Mouse (Mus musculus): ENCODE results near the gene Gm20865.
"Not testable (repeated sequence)": the region's sequence is repeated elsewhere in the genome, so short reads cannot be mapped to it uniquely, and the experiment has no call there.

The Gm20865 gene

GRCm38 (mm10) chrY:21241275-21241674 is at the start of gene Gm20865:
TSS of gene Gm20865 (plus strand) at chrY:21241575.
- DNase-seq = not testable (repeated sequence)
